Mouse (Mus musculus) lung, postnatal 0 days (tissue): ENCODE data around the gene Yap1. TPM values are rescaled to one million over a fixed set of nuclear protein-coding genes. Genes with fewer than 3 reads are reported as not detected.

ENCODE experiments used
- ATAC-seq: fragments of 200-750 bp; cut with Nextera tagmentation; 2 replicates; pipeline ENCODE4 v1.8.0; 2017; ENCODE audit warnings: moderate library complexity
- DNase-seq: peaks from one replicate; pipeline ENCODE4 v3.0.0-alpha.2; 2016; ENCODE audit warnings: low spot score
- H3K27ac ChIP-seq: fragments of 300-500 bp; sonication (generic); 2 replicates; pipeline ENCODE4 v1.5.1; 2014; ENCODE audit warnings: antibody characterized with exemption, mild to moderate bottlenecking, low read length, mixed read lengths
- H3K27me3 ChIP-seq: fragments of 300-500 bp; sonication (generic); replicated peaks from 2 replicates; pipeline ENCODE4 v1.6.1; 2014; ENCODE audit warnings: low read length, mixed read lengths; ENCODE audit not compliant: insufficient read depth
- H3K36me3 ChIP-seq: fragments of 300-500 bp; sonication (generic); 2 replicates; pipeline ENCODE4 v1.6.1; 2014; ENCODE audit warnings: low read length, mixed read lengths; ENCODE audit not compliant: insufficient read depth
- H3K4me1 ChIP-seq: fragments of 300-500 bp; sonication (generic); 2 replicates; pipeline ENCODE4 v1.6.1; 2014; ENCODE audit warnings: antibody characterized with exemption, low read depth, low read length, mixed read lengths; ENCODE audit not compliant: insufficient read depth
- H3K4me2 ChIP-seq: fragments of 300-500 bp; sonication (generic); replicated peaks from 2 replicates; pipeline ENCODE4 v1.6.1; 2014; ENCODE audit warnings: low read depth, mild to moderate bottlenecking, low read length, moderate library complexity, mixed read lengths
- H3K4me3 ChIP-seq: fragments of 300-500 bp; sonication (generic); 2 replicates; pipeline ENCODE4 v1.5.1; 2014; ENCODE audit warnings: low read depth, low read length
- H3K9ac ChIP-seq: fragments of 300-500 bp; sonication (generic); replicated peaks from 2 replicates; pipeline ENCODE4 v1.6.1; 2014; ENCODE audit warnings: low read depth, mild to moderate bottlenecking
- H3K9me3 ChIP-seq: fragments of 300-500 bp; sonication (generic); 2 replicates; pipeline ENCODE4 v1.6.1; 2016; ENCODE audit warnings: low read length, mixed read lengths
- CTCF ChIP-seq: IDR thresholded peaks from 2 replicates; pipeline ENCODE4 v1.5.1; 2016; ENCODE audit warnings: antibody characterized with exemption, mild to moderate bottlenecking
- EP300 ChIP-seq: IDR thresholded peaks from 2 replicates; pipeline ENCODE4 v1.6.1; 2016; ENCODE audit warnings: antibody characterized with exemption, mild to moderate bottlenecking, control low read depth
- WGBS: fragments of 180-500 bp; shearing (Covaris S2); extraction: QIAGEN DNeasy Blood & Tissue Kit; methylation state at CpG from one replicate; pipeline ENCODE4 v1.1.7; 2014; 5-methylcytosine and 5-hydroxymethylcytosine counted together
- polyA plus RNA-seq: library from polyadenylated mRNA; unstranded; fragments of >200 nt; fragmentation: Nextera tagmentation; extraction: Ambion mirVana; gene quantifications from 2 replicates; pipeline ENCODE4 v1.2.1, GENCODE M21; 2015

The Yap1 gene
- polyA plus RNA-seq, 1 experiment from 2014 or later: 17.0 TPM

- H3K27ac ChIP-seq: no peak overlapping the region
- no peaks in the 10 kb centered on the region for H3K27me3 ChIP-seq
- TF ChIP-seq CTCF (no peak), EP300 (no peak)
- H3K4me1 ChIP-seq: no peaks in the 10 kb centered on the region
- H3K4me3 ChIP-seq: no peak overlapping the region
- DNase-seq: no peak
- H3K9me3 ChIP-seq: no peaks in the 10 kb centered on the region
- H3K4me2 ChIP-seq: no peak overlapping the region
- no peak for ATAC-seq
- H3K9ac ChIP-seq: no peak overlapping the region
- peaks cover 6% of the 10 kb centered on the region; the same call in 1 of the 2 replicates for H3K36me3 ChIP-seq
- 93% methylated on average over 8 of the region's 8 CpGs for WGBS
Observed at GRCm38 (mm10) chr9:7942701-7943100, 61.7 kb downstream of the Yap1 start.

- H3K27me3 ChIP-seq: no peaks in the 10 kb centered on the region
- H3K4me1 ChIP-seq: no peaks in the 10 kb centered on the region
- no peak overlapping the region for H3K9ac ChIP-seq
- no peak for TF ChIP-seq EP300
- no peak for TF ChIP-seq CTCF
- DNase-seq (no peak), ATAC-seq (no peak)
- H3K4me3 ChIP-seq: no peak overlapping the region
- H3K36me3 ChIP-seq: peaks cover 14% of the 10 kb centered on the region; the same call in 1 of the 2 replicates
- H3K9me3 ChIP-seq: no peaks in the 10 kb centered on the region
- 89% methylated on average over 4 of the region's 4 CpGs for WGBS
- no peak overlapping the region for H3K4me2 ChIP-seq
- H3K27ac ChIP-seq: no peak overlapping the region
Observed at GRCm38 (mm10) chr9:7940075-7940474, 64.3 kb downstream of the Yap1 start.

- Histone ChIP-seq H3K27me3 (no peaks in the 10 kb centered on the region), H3K9ac (no peak overlapping the region), H3K4me3 (no peak overlapping the region), H3K4me1 (no peaks in the 10 kb centered on the region), H3K27ac (no peak overlapping the region), H3K36me3 (peaks cover 47% of the 10 kb centered on the region), H3K9me3 (peaks cover 3% of the 10 kb centered on the region; the same call in 1 of the 2 replicates), H3K4me2 (no peak overlapping the region)
- WGBS: 97% methylated on average over 10 of the region's 10 CpGs
- ATAC-seq (no peak), DNase-seq (no peak)
- no peak for TF ChIP-seq CTCF
- no peak for TF ChIP-seq EP300
Observed at GRCm38 (mm10) chr9:7934419-7934818, 70.0 kb downstream of the Yap1 start.

GRCm38 (mm10) chr9:7929552-7929951 lies 74.8 kb downstream of the Yap1 start:
- H3K36me3 ChIP-seq: peaks cover 33% of the 10 kb centered on the region
- no peaks in the 10 kb centered on the region for H3K4me1 ChIP-seq
- H3K9ac ChIP-seq: no peak overlapping the region
- no peak overlapping the region for H3K4me2 ChIP-seq
- TF ChIP-seq EP300 (no peak), CTCF (no peak)
- no peak overlapping the region for H3K4me3 ChIP-seq
- DNase-seq (peak; percentile 59), ATAC-seq (peak; percentile 67)
- peaks cover 3% of the 10 kb centered on the region; the same call in 1 of the 2 replicates for H3K9me3 ChIP-seq
- 29% methylated on average over 6 of the region's 6 CpGs for WGBS
- H3K27me3 ChIP-seq: no peaks in the 10 kb centered on the region
- no peak overlapping the region; the same call in 1 of the 2 replicates for H3K27ac ChIP-seq

- Histone ChIP-seq H3K9ac (no peak overlapping the region), H3K36me3 (peaks cover 26% of the 10 kb centered on the region), H3K27ac (no peak overlapping the region), H3K9me3 (peaks cover 3% of the 10 kb centered on the region; the same call in 1 of the 2 replicates), H3K4me2 (no peak overlapping the region), H3K4me3 (no peak overlapping the region), H3K27me3 (no peaks in the 10 kb centered on the region), H3K4me1 (no peaks in the 10 kb centered on the region)
- no peak for DNase-seq
- no peak for TF ChIP-seq EP300
- ATAC-seq: no peak
- WGBS: 74% methylated on average over 3 of the region's 3 CpGs
Observed at GRCm38 (mm10) chr9:7928866-7929265, 75.5 kb downstream of the Yap1 start.

GRCm38 (mm10) chr9:7928207-7928793 lies 76.1 kb downstream of the Yap1 start:
- Histone ChIP-seq H3K27ac (no peak overlapping the region), H3K36me3 (peaks cover 22% of the 10 kb centered on the region; the same call in 1 of the 2 replicates), H3K27me3 (no peaks in the 10 kb centered on the region), H3K4me2 (no peak overlapping the region), H3K9me3 (peaks cover 3% of the 10 kb centered on the region; the same call in 1 of the 2 replicates), H3K9ac (no peak overlapping the region), H3K4me1 (no peaks in the 10 kb centered on the region), H3K4me3 (no peak overlapping the region)
- ATAC-seq: no peak
- 89% methylated on average over 3 of the region's 3 CpGs for WGBS
- TF ChIP-seq EP300 (no peak), CTCF (no peak)
- DNase-seq: no peak
